Mouse (Mus musculus) bone marrow, adult 2 months (tissue): Measurements from ENCODE around the gene Myrf.

ENCODE experiments used
- CTCF ChIP-seq: fragments of 200-500 bp; IDR thresholded peaks from 2 replicates; pipeline ENCODE4 v1.5.1; 2011; ENCODE audit warnings: low read length, control low read depth; ENCODE audit not compliant: control insufficient read depth, insufficient read depth
- POLR2A ChIP-seq: fragments of 200-500 bp; IDR thresholded peaks from 2 replicates; pipeline ENCODE4 v1.6.1; 2011; ENCODE audit warnings: low read depth, mild to moderate bottlenecking, control low read depth, low read length, borderline replicate concordance; ENCODE audit not compliant: control insufficient read depth

- TF ChIP-seq CTCF: no peak
- no peak for TF ChIP-seq POLR2A
These were observed 37.2 kb upstream of the Myrf start for GRCm38 (mm10) chr19:10277759-10278158.
